Mouse (Mus musculus) megakaryocyte-erythroid progenitor cell, adult 5 weeks (primary cell): Measurements from ENCODE around the gene Prkd3. TPM values are rescaled to one million over a fixed set of nuclear protein-coding genes. Genes with fewer than 3 reads are reported as not detected.

ENCODE experiments used
- polyA plus RNA-seq: library from polyadenylated mRNA; stranded (reverse); fragments of >175 nt; gene quantifications from 2 replicates; pipeline ENCODE4 v1.2.3, GENCODE M21; 2012

The Prkd3 gene
- 1.3 TPM in 2 replicates for polyA plus RNA-seq

GRCm38 (mm10) chr17:79020208-79020983 lies at the start of gene Prkd3:
Gene Prkd3, minus strand, starts transcription at chr17:79020816.

GRCm38 (mm10) chr17:79051606-79052005 lies 31.0 kb upstream of the Prkd3 start, which contains the start of gene Qpct:
Gene Qpct, plus strand, starts transcription at chr17:79051906.

GRCm38 (mm10) chr17:78936466-78937228 lies 84.0 kb downstream of the Prkd3 start, which contains the start of the genes Cebpz and Ndufaf7:
Gene Cebpz, minus strand, starts transcription at chr17:78937066.
Gene Ndufaf7, plus strand, starts transcription at chr17:78937136.

GRCm38 (mm10) chr17:78916369-78916813 lies 104.2 kb downstream of the Prkd3 start, which contains the start of gene Cebpzos:
Gene Cebpzos, plus strand, starts transcription at chr17:78916500.

GRCm38 (mm10) chr17:78906892-78907291 lies 113.7 kb downstream of the Prkd3 start, which contains the start of gene Sult6b1:
Gene Sult6b1, minus strand, starts transcription at chr17:78906992.

Other genes starting within 250 kb of the Prkd3 start
- gene Heatr5b, start 185.5 kb downstream of the Prkd3 start, polyA plus RNA-seq = 1.8 TPM in 2 replicates
- 1.1 and 1.2 TPM in 2 replicates for gene Gpatch11, start 185.2 kb downstream of the Prkd3 start, polyA plus RNA-seq
- gene Eif2ak2, start 138.2 kb downstream of the Prkd3 start, polyA plus RNA-seq = 8.9 and 10.0 TPM in 2 replicates
- gene Sult6b1, start 113.8 kb downstream of the Prkd3 start, polyA plus RNA-seq = not detected in 2 replicates
- 5.0 and 6.2 TPM in 2 replicates for gene Cebpzos, start 104.3 kb downstream of the Prkd3 start, polyA plus RNA-seq
- 37.7 and 48.4 TPM in 2 replicates for gene Cebpz, start 83.8 kb downstream of the Prkd3 start, polyA plus RNA-seq
- 1.9 and 2.1 TPM in 2 replicates for gene Ndufaf7, start 83.7 kb downstream of the Prkd3 start, polyA plus RNA-seq
- 0.02 TPM in 1 of 2 replicates, not detected in the other for gene Qpct, start 31.1 kb upstream of the Prkd3 start, polyA plus RNA-seq